Mouse (Mus musculus) gastrocnemius, adult 8-10 months (tissue): ENCODE results near the gene Camp. TPM values are rescaled to one million over a fixed set of nuclear protein-coding genes. Genes with fewer than 3 reads are reported as not detected.

Experiments
- DNase-seq, 2 experiments: peaks; one replicate each; pipeline ENCODE4 v3.0.0; 2022; ENCODE audit warnings: low spot score in 2 of 2
- total RNA-seq, 4 experiments: library from RNA; stranded (reverse); gene quantifications; 2 replicates each; pipeline ENCODE4 v1.2.4; 2022

The Camp gene
- not detected for total RNA-seq

DNA sequence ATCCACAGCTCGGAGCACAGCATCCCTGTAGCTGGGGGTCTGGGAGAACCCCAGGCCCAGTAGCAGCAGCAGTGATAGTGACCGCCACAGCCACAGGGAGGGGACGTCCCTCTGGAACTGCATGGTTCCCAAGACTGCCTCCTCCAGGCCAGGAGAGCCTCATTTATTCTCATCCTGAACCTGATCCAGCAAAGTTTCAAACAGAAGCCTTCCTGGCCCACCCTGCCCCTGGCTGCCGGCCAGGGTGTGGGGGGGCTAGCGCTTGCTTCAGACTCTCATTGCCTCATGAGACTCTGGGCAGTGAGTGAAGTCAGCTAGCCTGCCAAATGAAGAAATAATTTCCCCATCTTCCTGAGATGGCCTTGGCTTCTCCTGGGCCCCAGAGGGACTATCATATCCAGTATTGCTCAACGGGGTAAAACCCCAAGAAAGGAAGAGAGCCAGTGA lies at the start of gene Camp:
Gene Camp (minus strand): TSS at position 306 of the 447 bp plus-strand sequence.
- peak; percentile 65 to 75 for DNase-seq

- DNase-seq = peak; percentile 30 to 51
These were observed 48.6 kb upstream of the Camp start for GRCm38 (mm10) chr9:109898027-109898426.

DNA sequence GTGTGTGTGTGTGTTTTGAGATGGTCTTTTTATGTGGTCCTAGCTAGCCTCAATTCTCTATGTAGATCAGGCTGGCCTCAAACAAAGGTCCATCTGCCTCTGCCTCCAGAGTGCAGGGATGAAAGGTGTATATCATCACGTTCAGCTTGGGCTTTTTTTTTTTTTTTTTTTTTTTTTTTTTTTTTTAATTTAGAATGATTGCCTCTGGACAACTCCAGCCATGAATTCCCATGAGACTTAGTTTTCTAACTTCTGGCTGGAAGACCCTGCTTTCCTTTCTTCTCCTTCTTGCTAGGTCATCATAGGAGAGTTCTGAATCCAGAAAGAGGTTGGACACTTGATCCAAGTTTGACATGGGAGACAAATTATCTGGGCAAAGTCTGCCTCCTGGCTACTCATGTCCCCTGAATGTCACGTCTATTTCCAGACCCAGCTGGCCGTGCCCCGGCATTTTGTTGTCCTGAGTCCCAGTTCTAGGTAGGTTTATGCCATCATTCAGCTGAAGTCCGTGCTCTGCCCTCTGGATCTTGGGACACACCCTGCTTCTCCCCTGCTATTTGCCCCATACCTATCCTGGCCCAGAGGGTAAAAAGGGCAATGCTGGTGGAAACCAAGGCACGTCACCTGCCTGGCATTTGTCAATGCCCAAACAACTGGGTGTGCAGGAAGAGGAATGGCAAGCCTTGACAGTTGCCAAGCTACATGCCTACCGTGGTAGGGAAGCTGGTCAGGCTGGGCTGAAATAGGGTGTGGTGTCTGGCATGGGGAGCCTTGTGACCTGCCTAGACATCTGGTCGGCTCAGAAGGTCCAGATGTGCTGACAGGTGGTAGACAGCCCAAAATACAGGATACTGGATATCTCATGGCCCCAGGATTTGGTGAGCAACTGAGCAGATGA lies 47.1 kb upstream of the Camp start:
- peak; percentile 62 to 82 for DNase-seq

- peak in 1 of 2 experiments; percentile 20 for DNase-seq
These were observed 46.2 kb upstream of the Camp start for GRCm38 (mm10) chr9:109895593-109895992.

- DNase-seq = peak; percentile 62 to 67
These were observed 45.1 kb upstream of the Camp start for GRCm38 (mm10) chr9:109894413-109895090.

DNA sequence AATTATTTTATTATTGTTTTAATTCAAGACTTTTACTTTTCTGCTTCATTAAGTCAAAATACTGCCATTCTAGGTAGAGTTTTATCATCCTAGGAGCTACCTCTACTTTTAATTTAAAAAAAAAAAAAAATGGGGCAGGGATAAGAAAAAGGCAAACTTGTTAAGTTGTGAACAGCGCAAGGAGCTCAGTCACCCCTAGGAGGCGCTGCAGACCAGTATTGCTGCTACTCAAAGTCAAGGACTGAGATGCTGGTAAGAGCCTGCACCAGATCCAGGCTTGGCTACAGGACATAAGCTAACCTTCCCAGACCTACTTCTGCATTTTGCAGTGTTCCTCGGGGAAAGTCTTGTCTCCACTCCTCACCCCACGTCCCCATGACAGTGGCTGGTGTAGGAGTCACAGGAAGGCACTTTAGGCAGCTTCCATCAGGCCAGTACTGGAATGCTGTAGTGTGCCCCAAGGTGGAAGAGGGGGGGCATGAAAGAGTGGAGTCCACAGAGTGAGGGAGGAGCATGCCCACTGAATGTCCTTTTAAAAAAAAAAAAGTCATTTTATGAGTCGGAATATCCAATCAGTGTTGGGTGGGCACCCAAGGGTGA lies 43.3 kb upstream of the Camp start:
- peak; percentile 73 to 77 for DNase-seq

- DNase-seq = no peak
These were observed 42.1 kb upstream of the Camp start for GRCm38 (mm10) chr9:109891501-109891900.

DNA sequence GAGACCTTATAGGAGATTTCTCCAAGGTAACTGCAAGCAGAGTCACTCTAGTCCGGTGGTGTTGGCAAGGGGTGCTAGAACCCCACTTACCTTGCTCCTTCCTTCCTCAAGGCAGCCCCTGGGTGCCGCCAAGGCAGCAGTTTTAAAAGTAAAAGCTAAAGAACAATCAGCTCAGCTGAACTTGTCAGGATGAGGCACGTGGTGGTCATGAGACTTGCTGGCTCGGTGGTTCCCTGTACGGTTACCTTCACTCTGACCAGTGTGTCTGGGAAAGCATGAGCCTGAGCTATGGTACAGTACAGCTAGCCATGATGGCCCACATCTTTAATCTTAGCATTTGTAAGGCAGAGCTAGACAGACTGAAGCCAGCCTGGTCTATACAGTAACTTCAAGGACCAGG lies 37.9 kb upstream of the Camp start:
- DNase-seq = no peak

- no peak for DNase-seq
These were observed 36.8 kb upstream of the Camp start for GRCm38 (mm10) chr9:109886259-109886658.

- no peak for DNase-seq
These were observed 29.9 kb upstream of the Camp start for GRCm38 (mm10) chr9:109879305-109879704.

DNA sequence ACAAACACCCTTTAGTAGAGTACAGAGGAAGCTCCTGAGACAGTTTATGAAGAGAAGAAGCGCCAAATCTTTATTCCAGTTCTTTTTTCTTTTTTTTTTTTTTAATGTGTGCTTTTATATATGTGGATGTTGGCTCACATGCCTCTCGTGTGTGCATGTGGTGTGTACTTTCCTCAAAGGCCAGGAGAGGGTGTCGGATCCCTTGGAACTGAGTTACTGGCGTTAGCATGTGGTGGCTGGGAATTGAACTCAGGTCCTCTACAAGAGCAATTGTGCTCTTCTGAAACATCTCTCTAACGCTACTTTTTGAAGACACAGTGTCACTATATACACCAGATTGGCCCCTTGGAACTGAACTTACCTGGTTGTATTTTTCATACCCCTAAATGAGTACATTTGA lies 28.2 kb upstream of the Camp start:
- DNase-seq = no peak

GRCm38 (mm10) chr9:109876756-109877155 lies 27.3 kb upstream of the Camp start:
- no peak for DNase-seq

DNA sequence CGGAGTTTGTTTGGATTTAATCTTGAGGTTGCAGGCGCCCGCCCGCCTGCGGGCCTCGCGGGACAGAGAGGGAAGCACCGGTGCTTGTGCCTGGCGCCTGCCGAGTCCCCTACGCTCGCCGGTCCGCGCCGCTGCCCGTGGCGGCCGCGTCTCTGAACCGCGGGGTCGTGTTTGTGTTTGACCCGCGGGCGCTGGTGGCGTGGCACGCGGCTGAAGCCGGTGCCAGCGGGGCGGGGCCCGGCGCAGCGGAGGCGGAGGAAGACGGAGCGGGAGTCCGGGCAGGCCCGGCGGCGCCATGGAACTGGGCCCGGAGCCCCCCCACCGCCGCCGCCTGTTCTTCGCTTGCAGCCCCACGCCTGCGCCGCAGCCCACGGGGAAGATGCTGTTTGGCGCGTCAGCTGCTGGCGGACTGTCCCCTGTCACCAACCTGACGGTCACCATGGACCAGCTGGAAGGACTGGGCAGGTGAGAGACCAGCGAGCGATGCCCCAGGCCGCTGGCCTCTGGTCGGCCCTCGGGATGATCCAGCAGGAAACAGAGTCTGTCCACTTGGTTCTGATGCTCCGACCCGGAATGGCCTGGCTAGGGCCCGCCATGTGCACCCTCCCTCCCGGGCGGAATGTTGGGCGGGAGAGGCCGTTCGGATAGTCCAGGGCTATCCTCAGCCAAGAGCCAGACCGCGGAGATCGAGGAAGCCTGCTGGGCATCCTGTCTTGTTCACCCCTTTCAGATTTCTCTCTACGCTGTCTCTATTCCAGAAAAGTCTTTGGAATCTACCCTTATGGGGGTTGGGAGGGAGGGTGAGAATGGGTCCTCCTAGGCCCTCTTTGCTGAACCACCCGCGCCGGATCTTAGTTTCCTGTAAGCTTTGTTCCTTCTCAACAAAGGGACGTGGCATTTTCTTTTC lies 26.5 kb upstream of the Camp start:
- peak; percentile 24 to 37 for DNase-seq

DNA sequence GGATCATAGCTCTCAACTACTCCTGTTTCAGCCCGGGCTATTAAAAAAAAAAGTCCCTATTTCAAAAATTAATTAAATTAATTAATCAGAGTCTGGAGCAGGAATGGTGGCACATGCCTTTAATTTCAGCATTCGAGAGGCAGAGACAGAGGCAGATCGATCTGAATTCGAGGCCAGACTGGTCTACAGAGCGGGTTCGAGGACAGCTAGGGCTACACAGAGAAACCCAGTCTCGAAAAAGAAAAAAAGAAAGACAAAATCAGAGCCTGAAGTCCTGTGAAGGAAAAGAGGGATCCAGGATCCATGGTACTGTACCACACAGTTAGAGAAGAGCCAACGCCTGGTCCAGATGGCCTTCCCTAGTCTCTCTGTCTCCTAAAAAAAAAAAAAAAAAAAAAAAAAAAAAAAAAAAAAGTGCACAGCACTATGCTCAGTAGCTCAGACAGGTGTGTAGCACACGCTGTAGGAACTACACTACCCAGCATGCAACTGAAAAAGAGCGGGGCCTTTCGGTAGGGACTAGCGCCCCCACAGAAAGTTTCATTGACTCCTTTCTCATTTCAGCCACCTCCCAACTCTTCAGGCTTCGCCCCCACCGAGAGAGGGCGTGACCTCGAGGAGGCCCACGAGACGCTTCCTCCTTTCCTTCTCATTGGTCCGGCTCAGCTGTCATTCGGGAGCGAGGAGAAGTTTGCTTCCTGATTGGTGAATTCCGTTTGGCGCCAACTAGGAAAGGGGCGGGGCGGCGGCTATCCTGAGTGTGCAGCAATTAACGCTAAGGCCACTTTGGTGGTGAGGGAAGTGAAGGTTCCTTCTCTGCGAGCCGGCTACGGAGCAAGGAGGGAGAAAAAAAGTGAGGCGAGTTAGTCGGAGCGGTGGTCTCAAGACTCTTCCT lies 25.6 kb upstream of the Camp start, which contains the start of gene Cdc25a:
Gene Cdc25a (plus strand): TSS at position 783 of the 895 bp plus-strand sequence.
- peak; percentile 96 to 97 for DNase-seq

DNA sequence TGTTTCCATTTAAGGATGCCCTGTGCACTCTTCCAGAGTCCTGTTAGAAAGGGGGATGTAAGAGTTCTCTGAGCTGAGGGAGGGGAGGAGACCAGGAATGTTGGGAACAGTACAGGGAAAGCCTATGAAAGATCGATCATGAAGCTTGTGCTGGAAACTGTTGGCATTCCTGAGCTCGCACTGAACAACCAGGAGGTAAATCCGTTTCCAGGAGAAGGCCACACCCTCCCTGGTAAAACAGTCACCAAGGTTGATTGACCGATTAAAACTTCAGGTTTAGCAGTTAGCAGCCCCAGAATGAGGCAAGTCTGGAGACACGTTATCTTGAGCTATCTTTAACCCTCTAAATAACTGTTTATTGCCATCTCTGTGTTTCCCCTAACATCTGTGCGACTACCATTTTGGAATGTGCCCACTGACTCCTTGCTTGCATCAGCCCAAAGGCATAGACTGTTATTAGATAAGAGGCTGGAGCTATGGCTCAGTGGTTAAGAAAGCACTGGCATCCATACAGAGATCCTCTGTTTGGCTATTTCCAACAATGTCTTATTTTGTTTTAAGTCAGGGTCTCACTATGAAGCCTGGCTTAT lies 21.7 kb upstream of the Camp start:
- no peak for DNase-seq

GRCm38 (mm10) chr9:109866218-109866617 lies 16.8 kb upstream of the Camp start:
- no peak for DNase-seq

DNA sequence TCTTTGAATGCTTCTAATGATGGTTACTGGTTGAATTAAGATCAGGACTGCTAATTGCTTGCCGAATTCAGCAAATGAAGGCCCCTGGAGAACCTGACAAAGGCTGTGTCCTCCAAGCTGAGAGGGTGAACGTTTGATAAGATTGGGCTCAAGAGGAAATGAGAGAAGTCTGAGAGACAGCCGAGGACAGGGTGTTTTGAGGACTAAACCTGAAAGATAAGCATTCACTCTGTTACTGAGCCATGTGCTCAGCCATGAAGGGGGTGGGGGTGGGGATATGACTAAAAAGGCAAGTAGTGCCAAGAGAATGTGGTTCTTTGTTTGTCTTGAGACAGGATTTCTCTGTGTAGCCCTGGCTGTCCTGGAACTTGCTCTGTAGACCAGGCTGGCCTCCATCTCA lies 13.7 kb upstream of the Camp start:
- no peak for DNase-seq

GRCm38 (mm10) chr9:109862397-109863044 lies 13.1 kb upstream of the Camp start:
- DNase-seq = peak; percentile 47 to 50

GRCm38 (mm10) chr9:109855947-109856346 lies 6.5 kb upstream of the Camp start:
- DNase-seq = no peak
